Mouse (Mus musculus): ENCODE results near the gene Clcnka. TPM values are rescaled to one million over a fixed set of nuclear protein-coding genes. Genes with fewer than 3 reads are reported as not detected.

Clcnka gene
- total RNA-seq, 4 experiments from 2014 or later = not detected

Small RNA genes lying within 50 kb of the gene (microRNA-seq; reads per million reads assigned to microRNA genes)
- 0 reads per million in 2 experiments for gene Gm25690

Other genes with a start within 250 kb of the Clcnka start
- gene Rsg1, start 184.8 kb downstream of the Clcnka start, total RNA-seq (2022) = 1 to 10 TPM; 1.6 to 2.6 (median 2.2) TPM
- gene Arhgef19, start 159.2 kb downstream of the Clcnka start, total RNA-seq (2022) = 100 to 1,000 TPM in 1 of 4 experiments, 10 to 100 TPM in 3; 43.5 to 113 (median 60.0) TPM
- gene Epha2, start 97.5 kb downstream of the Clcnka start, total RNA-seq (2022) = 10 to 100 TPM; 11.4 to 21.1 (median 16.2) TPM
- gene Fam131c, start 30.5 kb downstream of the Clcnka start, total RNA-seq (2022) = 1 to 10 TPM; 1.2 to 5.7 (median 2.8) TPM
- gene Clcnkb, start 17.3 kb upstream of the Clcnka start, total RNA-seq (2022) = not detected
- gene Hspb7, start 22.1 kb upstream of the Clcnka start, total RNA-seq (2022) = under 1 TPM; 0.38 to 0.97 (median 0.57) TPM
- gene Srarp, start 37.4 kb upstream of the Clcnka start, total RNA-seq (2022) = under 1 TPM in 1 of 4 experiments, not detected in 3; 0.68 TPM
- 10 to 100 TPM; 14.8 to 25.6 (median 19.5) TPM for gene Zbtb17, start 45.9 kb upstream of the Clcnka start, total RNA-seq (2022)
- gene Spen, start 139.9 kb upstream of the Clcnka start, total RNA-seq (2022) = 10 to 100 TPM; 53.0 to 94.3 (median 63.4) TPM
- 10 to 100 TPM; 10.2 to 21.0 (median 17.6) TPM for gene Fblim1, start 207.4 kb upstream of the Clcnka start, total RNA-seq (2022)
- 1 to 10 TPM; 1.1 to 2.7 (median 2.1) TPM for gene Tmem82, start 219.9 kb upstream of the Clcnka start, total RNA-seq (2022)
- gene Slc25a34, start 225.1 kb upstream of the Clcnka start, total RNA-seq (2022) = 1 to 10 TPM; 1.3 to 5.1 (median 2.6) TPM

Measured in adrenal gland, adult 8-10 months (tissue).